Mouse (Mus musculus): Measurements from ENCODE around the gene Ric8a.

- TF ChIP-seq E2F4 (IDR thresholded peaks at IDR 0.05; ENCODE audit: borderline replicate concordance, low read depth, low read length) (no peak), POLR2A (IDR thresholded peaks at IDR 0.05; ENCODE audit: control insufficient read depth in 1 of 2, insufficient read depth in 1 of 2, low read depth in 1 of 2, low read length in 2 of 2, poor library complexity in 1 of 2) (no peak), KAT2A (conservative IDR thresholded peaks at IDR 0.05; ENCODE audit: low read depth, low read length) (no peak), MXI1 (IDR thresholded peaks at IDR 0.05; ENCODE audit: low read depth, low read length) (no peak), NRF1 (IDR thresholded peaks at IDR 0.05; ENCODE audit: insufficient read depth, low read depth, low read length, poor library complexity, severe bottlenecking) (no peak), CTCF (IDR thresholded peaks at IDR 0.05 in 2 of 3, conservative IDR thresholded peaks at IDR 0.05 in 1 of 3; ENCODE audit: control insufficient read depth in 1 of 3, insufficient read depth in 1 of 3, low read depth in 2 of 3, low read length in 3 of 3, poor library complexity in 1 of 3, severe bottlenecking in 1 of 3) (no peak), ZMIZ1 (IDR thresholded peaks at IDR 0.05; ENCODE audit: low read depth, low read length) (no peak), ZNF384 (IDR thresholded peaks at IDR 0.05; ENCODE audit: low read depth, low read length) (no peak), EP300 (IDR thresholded peaks at IDR 0.05; ENCODE audit: low read depth in 1 of 2, low read length in 2 of 2) (no peak), USF1 (IDR thresholded peaks at IDR 0.05; ENCODE audit: low read depth, low read length) (no peak), POLR2AphosphoS2 (IDR thresholded peaks at IDR 0.05; ENCODE audit: low read length) (no peak), POLR2AphosphoS5 (IDR thresholded peaks at IDR 0.05; ENCODE audit: borderline replicate concordance, low read depth, low read length) (no peak), TCF12 (IDR thresholded peaks at IDR 0.05; ENCODE audit: low read depth, low read length) (no peak)
Measured at GRCm38 (mm10) chr7:140848591-140848990, 8.2 kb upstream of the Ric8a start.
